Mouse (Mus musculus) heart, embryonic 13.5 days (tissue): ENCODE results near the gene 2510002D24Rik. TPM values are rescaled to one million over a fixed set of nuclear protein-coding genes. Genes with fewer than 3 reads are reported as not detected.
A peak's percentile ranks its signal among the peaks of the same experiment; 100 is the strongest.
"Not testable (repeated sequence)": the region's sequence is repeated elsewhere in the genome, so short reads cannot be mapped to it uniquely, and the experiment has no call there.

Experiments
- ATAC-seq: fragments of 200-750 bp; cut with Nextera tagmentation; 2 replicates; pipeline ENCODE4 v1.8.0; 2017; ENCODE audit warnings: moderate TSS enrichment; ENCODE audit not compliant: insufficient number of reproducible peaks, low FRiP score, low TSS enrichment; ENCODE audit errors: extremely low read depth
- H3K27ac ChIP-seq: fragments of 300-500 bp; sonication (generic); replicated peaks from 2 replicates; pipeline ENCODE4 v1.5.1; 2015; ENCODE audit warnings: moderate library complexity, mild to moderate bottlenecking, inconsistent platforms
- H3K27me3 ChIP-seq: fragments of 300-500 bp; sonication (generic); replicated peaks from 2 replicates; pipeline ENCODE4 v1.6.1; 2015; ENCODE audit warnings: mild to moderate bottlenecking, inconsistent platforms
- H3K36me3 ChIP-seq: fragments of 300-500 bp; sonication (generic); 2 replicates; pipeline ENCODE4 v1.6.1; 2015; ENCODE audit warnings: mild to moderate bottlenecking, inconsistent platforms
- H3K4me1 ChIP-seq: fragments of 300-500 bp; sonication (generic); 2 replicates; pipeline ENCODE4 v1.6.1; 2015; ENCODE audit warnings: inconsistent platforms
- H3K4me2 ChIP-seq: fragments of 300-500 bp; sonication (generic); 2 replicates; pipeline ENCODE4 v1.6.1; 2015; ENCODE audit warnings: inconsistent platforms, mild to moderate bottlenecking, moderate library complexity
- H3K4me3 ChIP-seq: fragments of 300-500 bp; sonication (generic); 2 replicates; pipeline ENCODE4 v1.5.1; 2015; ENCODE audit warnings: moderate library complexity, mild to moderate bottlenecking, inconsistent platforms
- H3K9ac ChIP-seq: fragments of 300-500 bp; sonication (generic); 2 replicates; pipeline ENCODE4 v1.6.1; 2015; ENCODE audit warnings: inconsistent platforms, mild to moderate bottlenecking, moderate library complexity
- H3K9me3 ChIP-seq: fragments of 300-500 bp; sonication (generic); 2 replicates; pipeline ENCODE4 v1.6.1; 2016; ENCODE audit warnings: inconsistent platforms
- WGBS: fragments of 180-500 bp; shearing (Covaris S2); methylation state at CpG from one replicate; pipeline ENCODE4 v1.1.7; 2015; ENCODE audit warnings: mixed read lengths; 5-methylcytosine and 5-hydroxymethylcytosine counted together
- polyA plus RNA-seq: library from polyadenylated mRNA; unstranded; fragments of >200 nt; fragmentation: Nextera tagmentation; extraction: Ambion mirVana; gene quantifications from 2 replicates; pipeline ENCODE4 v1.2.1, GENCODE M21; 2015

2510002D24Rik gene
- polyA plus RNA-seq, 1 experiment from 2014 or later: 33.3 TPM

- no peak for ATAC-seq
- no peak overlapping the region for H3K4me3 ChIP-seq
- H3K27me3 ChIP-seq: no peaks in the 10 kb centered on the region
- no peak overlapping the region for H3K27ac ChIP-seq
- H3K4me2 ChIP-seq: no peak overlapping the region
- 0 out of 2 replicates have a peak, but pooled peaks cover 6% of the 10 kb centered on the region for H3K9me3 ChIP-seq
- H3K9ac ChIP-seq: no peak overlapping the region
- H3K4me1 ChIP-seq: no peaks in the 10 kb centered on the region
- no peaks in the 10 kb centered on the region for H3K36me3 ChIP-seq
Measured at GRCm38 (mm10) chr16:18858551-18858950, 22.2 kb downstream of the 2510002D24Rik start.

- H3K27ac ChIP-seq: no peak overlapping the region
- H3K9me3 ChIP-seq: 0 out of 2 replicates have a peak, but pooled peaks cover 6% of the 10 kb centered on the region
- ATAC-seq: no peak
- H3K4me1 ChIP-seq: no peaks in the 10 kb centered on the region
- no peak overlapping the region for H3K9ac ChIP-seq
- H3K4me2 ChIP-seq: no peak overlapping the region
- no peaks in the 10 kb centered on the region for H3K27me3 ChIP-seq
- H3K36me3 ChIP-seq: no peaks in the 10 kb centered on the region
- no peak overlapping the region for H3K4me3 ChIP-seq
- WGBS: 62% methylated on average over 1 of the region's 1 CpGs
Measured at GRCm38 (mm10) chr16:18860186-18860585, 23.8 kb downstream of the 2510002D24Rik start.

DNA sequence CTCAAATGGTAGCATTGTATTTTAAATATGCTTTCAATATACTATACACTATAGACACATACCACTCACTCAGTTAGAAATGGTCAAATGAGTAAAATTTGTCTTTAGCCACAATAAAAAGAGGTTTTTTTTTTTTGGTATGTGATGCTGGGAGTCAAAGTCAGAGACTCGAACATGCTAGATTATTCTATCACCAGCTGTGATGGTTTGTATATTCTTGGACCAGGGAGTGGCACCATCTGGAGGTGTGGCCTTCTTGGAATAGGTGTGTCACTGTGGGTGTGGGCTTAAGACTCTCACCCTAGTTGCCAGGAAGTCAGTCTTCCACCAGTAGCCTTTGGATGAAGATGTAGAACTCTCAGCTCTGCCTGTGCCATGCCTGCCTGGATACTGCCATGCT lies 34.1 kb downstream of the 2510002D24Rik start:
- H3K36me3 ChIP-seq: peaks cover 52% of the 10 kb centered on the region
- not testable (repeated sequence) for H3K27ac ChIP-seq, H3K9me3 ChIP-seq, H3K4me3 ChIP-seq, H3K4me2 ChIP-seq, ATAC-seq, H3K27me3 ChIP-seq, H3K4me1 ChIP-seq, H3K9ac ChIP-seq
- WGBS: 52% methylated on average over 1 of the region's 1 CpGs

- Histone ChIP-seq H3K36me3 (peaks cover 44% of the 10 kb centered on the region), H3K9ac (peak overlapping the region; percentile 95), H3K4me1 (peaks cover 27% of the 10 kb centered on the region), H3K9me3 (no peaks in the 10 kb centered on the region), H3K4me2 (peak overlapping the region; percentile 95), H3K27ac (peak overlapping the region; percentile 95), H3K27me3 (no peaks in the 10 kb centered on the region), H3K4me3 (peak overlapping the region; percentile 96)
- under 1% methylated on average over 17 of the region's 17 CpGs for WGBS
- ATAC-seq: no peak; the same call in 1 of the 2 replicates
Measured at GRCm38 (mm10) chr16:18876091-18876441, 39.7 kb downstream of the 2510002D24Rik start.

GRCm38 (mm10) chr16:18876442-18877308 lies 40.3 kb downstream of the 2510002D24Rik start, which contains the start of the genes Mrpl40 and Hira:
Gene Mrpl40 (minus strand): TSS chr16:18876862.
Gene Hira (plus strand): TSS chr16:18877037.
- H3K4me3 ChIP-seq: peak within 1 kb of the TSS; percentile 96
- no peaks in the 10 kb centered on the region for H3K9me3 ChIP-seq
- peaks cover 41% of the 10 kb centered on the region for H3K36me3 ChIP-seq
- H3K9ac ChIP-seq: peak within 1 kb of the TSS; percentile 95
- H3K27me3 ChIP-seq: no peaks in the 10 kb centered on the region
- under 1% methylated on average over 93 of the region's 93 CpGs for WGBS
- H3K27ac ChIP-seq: peak within 1 kb of the TSS; percentile 95
- H3K4me1 ChIP-seq: peaks cover 27% of the 10 kb centered on the region
- peak; percentile 96 for ATAC-seq
- peak within 1 kb of the TSS; percentile 95 for H3K4me2 ChIP-seq

DNA sequence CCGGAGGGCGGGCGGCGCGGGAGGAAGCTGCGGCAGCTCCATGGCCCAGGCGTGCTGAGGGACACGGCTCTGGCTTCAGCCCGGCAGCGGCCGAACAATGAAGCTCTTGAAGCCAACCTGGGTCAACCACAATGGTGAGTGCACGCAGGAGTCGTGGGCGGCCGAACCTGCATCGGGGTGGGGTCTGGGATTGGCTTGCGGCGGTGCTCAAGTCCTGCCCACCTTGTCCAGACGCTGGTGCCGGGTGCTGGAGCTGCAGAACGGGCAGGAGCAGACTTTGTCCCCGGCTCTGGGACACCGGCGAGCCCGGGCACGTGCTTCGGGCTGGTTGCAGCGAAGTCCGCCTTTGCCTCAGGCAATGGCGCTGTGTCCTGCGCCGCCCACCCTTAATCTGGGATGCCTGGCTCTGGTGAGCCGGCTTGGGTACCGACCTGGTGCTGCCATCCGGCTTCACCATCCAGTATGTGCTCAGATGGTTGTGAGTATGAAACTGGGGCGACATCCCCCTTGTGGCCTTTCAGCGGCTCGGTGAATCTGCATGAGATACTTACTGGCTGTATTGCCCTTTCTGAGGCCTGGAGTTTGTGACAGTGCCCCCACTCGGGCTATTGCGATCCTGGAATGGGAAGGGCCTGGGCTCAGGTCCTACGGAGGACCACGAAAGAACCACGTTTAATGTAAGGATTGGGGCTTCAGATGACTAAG lies 41.2 kb downstream of the 2510002D24Rik start:
- H3K27me3 ChIP-seq: no peaks in the 10 kb centered on the region
- peak overlapping the region; percentile 95 for H3K27ac ChIP-seq
- ATAC-seq: no peak
- peak overlapping the region; percentile 95 for H3K4me2 ChIP-seq
- H3K4me3 ChIP-seq: peak overlapping the region; percentile 96
- WGBS: under 1% methylated on average over 38 of the region's 43 CpGs
- H3K9ac ChIP-seq: peak overlapping the region; percentile 95
- peaks cover 33% of the 10 kb centered on the region for H3K36me3 ChIP-seq
- H3K9me3 ChIP-seq: no peaks in the 10 kb centered on the region
- H3K4me1 ChIP-seq: peaks cover 27% of the 10 kb centered on the region

DNA sequence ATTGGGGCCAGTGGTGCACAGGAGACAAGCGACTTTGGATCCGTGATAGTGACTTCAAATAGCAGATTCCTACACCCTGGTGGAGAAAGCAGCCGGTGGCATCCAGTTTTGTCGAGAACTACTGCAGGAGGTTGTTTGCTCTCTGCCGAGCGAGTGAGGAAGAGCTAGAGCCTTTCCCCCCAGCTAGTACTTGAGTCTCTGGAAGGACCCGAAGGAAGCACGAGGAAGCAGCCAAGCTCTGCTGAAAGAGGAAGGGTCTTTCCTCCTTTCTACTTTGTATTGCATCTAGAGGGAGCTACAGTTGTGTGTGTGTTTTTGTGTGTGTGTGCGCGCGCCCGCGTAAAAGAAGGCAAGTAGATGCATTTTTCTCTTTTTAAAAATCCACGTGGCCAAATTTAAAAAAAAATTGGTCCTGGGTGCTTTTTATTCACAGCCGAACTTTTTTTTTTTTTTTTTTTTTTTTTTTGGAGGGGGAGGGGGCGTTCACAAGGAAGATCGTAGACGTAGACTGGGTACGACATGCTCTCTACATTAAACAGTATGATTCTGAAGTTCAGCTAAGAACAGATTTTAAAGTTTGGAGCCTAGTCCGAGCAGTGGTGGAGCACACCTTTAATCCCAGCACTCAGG lies 41.8 kb downstream of the 2510002D24Rik start:
- Histone ChIP-seq H3K9ac (peak overlapping the region; percentile 95), H3K4me3 (peak overlapping the region; percentile 96), H3K36me3 (peaks cover 26% of the 10 kb centered on the region), H3K27me3 (no peaks in the 10 kb centered on the region), H3K27ac (peak overlapping the region; percentile 95), H3K4me2 (peak overlapping the region; percentile 95), H3K9me3 (no peaks in the 10 kb centered on the region), H3K4me1 (peaks cover 27% of the 10 kb centered on the region)
- no peak for ATAC-seq
- 26% methylated on average over 20 of the region's 20 CpGs for WGBS

GRCm38 (mm10) chr16:18884044-18884443 lies 47.7 kb downstream of the 2510002D24Rik start:
- Histone ChIP-seq H3K4me3 (no peak overlapping the region), H3K4me1 (peaks cover 12% of the 10 kb centered on the region), H3K27ac (no peak overlapping the region), H3K4me2 (no peak overlapping the region), H3K36me3 (peaks cover 25% of the 10 kb centered on the region), H3K27me3 (no peaks in the 10 kb centered on the region), H3K9me3 (no peaks in the 10 kb centered on the region), H3K9ac (no peak overlapping the region)
- ATAC-seq: no peak

Other genes with a start within 250 kb of the 2510002D24Rik start
- 0.42 and 1.1 TPM in 2 replicates for gene Tbx1, start 245.9 kb upstream of the 2510002D24Rik start, polyA plus RNA-seq
- 4.4 and 6.1 TPM in 2 replicates for gene Gp1bb, start 214.2 kb upstream of the 2510002D24Rik start, polyA plus RNA-seq
- 1.4 and 1.8 TPM in 2 replicates for gene Gm49601, start 210.2 kb upstream of the 2510002D24Rik start, polyA plus RNA-seq
- 8.8 TPM in 2 replicates for gene Sept5, start 206.6 kb upstream of the 2510002D24Rik start, polyA plus RNA-seq
- gene Cldn5, start 59.7 kb upstream of the 2510002D24Rik start, polyA plus RNA-seq: 17.2 and 18.0 TPM in 2 replicates
- gene Ufd1, start 24.8 kb upstream of the 2510002D24Rik start, polyA plus RNA-seq: 64.8 and 68.0 TPM in 2 replicates
- gene Cdc45, start 24.6 kb upstream of the 2510002D24Rik start, polyA plus RNA-seq: 34.4 and 36.1 TPM in 2 replicates
- gene Gm28539, start within 50 bp of the 2510002D24Rik start, polyA plus RNA-seq: not detected in 2 replicates
- 90.3 and 103 TPM in 2 replicates for gene Mrpl40, start 40.3 kb downstream of the 2510002D24Rik start, polyA plus RNA-seq
- 11.0 and 11.8 TPM in 2 replicates for gene Hira, start 40.5 kb downstream of the 2510002D24Rik start, polyA plus RNA-seq